Mouse (Mus musculus): ENCODE measurements around the gene Hoxb13. TPM values are rescaled to one million over a fixed set of nuclear protein-coding genes. Genes with fewer than 3 reads are reported as not detected.

Hoxb13 gene
- total and polyA plus RNA-seq, 3 experiments = 13.8 to 16.7 TPM; not detected in 1

- H3K4me3 ChIP-seq (ENCODE audit: control insufficient read depth in 1 of 2, insufficient read depth in 1 of 2, low read depth in 2 of 2, low read length in 2 of 2) = peak overlapping the region; percentile 70 to 90
- peaks cover 0 to 8% of the 10 kb centered on the region in 2 experiments; a peak in 2 of 4 replicates for H3K36me3 ChIP-seq (ENCODE audit: control insufficient read depth in 1 of 2, insufficient read depth in 2 of 2, low read length in 2 of 2)
- DNase-seq (ENCODE audit: low read depth, low spot score) = peak; percentile 41
- H3K9ac ChIP-seq (ENCODE audit: control insufficient read depth, low read depth, low read length, poor library complexity, severe bottlenecking) = peak overlapping the region; percentile 79
- peaks cover 6% of the 10 kb centered on the region for H3K79me2 ChIP-seq (ENCODE audit: control insufficient read depth, insufficient read depth, low read length, poor library complexity)
- H3K27ac ChIP-seq (ENCODE audit: control insufficient read depth, low read depth, low read length) = no peak overlapping the region
- TF ChIP-seq KAT2A (conservative IDR thresholded peaks at IDR 0.05; ENCODE audit: low read depth, low read length) = no peak
- TF ChIP-seq POLR2A (IDR thresholded peaks at IDR 0.05; ENCODE audit: control insufficient read depth in 1 of 2, insufficient read depth in 1 of 2, low read depth in 1 of 2, low read length in 2 of 2, poor library complexity in 1 of 2) = 0 out of 4 replicates have a peak, but pooled peaks of 1 of the 2 experiments have one; percentile 7
- H3K9me3 ChIP-seq (replicated peaks; ENCODE audit: insufficient read depth, low read length) = no peaks in the 10 kb centered on the region
- H3K27me3 ChIP-seq (ENCODE audit: control insufficient read depth in 1 of 2, insufficient read depth in 2 of 2, low read length in 2 of 2) = peaks cover 0 to under 1% of the 10 kb centered on the region in 2 experiments; a peak in 2 of 4 replicates
- H3K4me1 ChIP-seq (ENCODE audit: control insufficient read depth in 1 of 2, insufficient read depth in 2 of 2, low read length in 2 of 2) = peaks cover 7 to 14% of the 10 kb centered on the region in 2 experiments
Measured at GRCm38 (mm10) chr11:96194961-96195640, 985 bp downstream of the Hoxb13 start.

DNA sequence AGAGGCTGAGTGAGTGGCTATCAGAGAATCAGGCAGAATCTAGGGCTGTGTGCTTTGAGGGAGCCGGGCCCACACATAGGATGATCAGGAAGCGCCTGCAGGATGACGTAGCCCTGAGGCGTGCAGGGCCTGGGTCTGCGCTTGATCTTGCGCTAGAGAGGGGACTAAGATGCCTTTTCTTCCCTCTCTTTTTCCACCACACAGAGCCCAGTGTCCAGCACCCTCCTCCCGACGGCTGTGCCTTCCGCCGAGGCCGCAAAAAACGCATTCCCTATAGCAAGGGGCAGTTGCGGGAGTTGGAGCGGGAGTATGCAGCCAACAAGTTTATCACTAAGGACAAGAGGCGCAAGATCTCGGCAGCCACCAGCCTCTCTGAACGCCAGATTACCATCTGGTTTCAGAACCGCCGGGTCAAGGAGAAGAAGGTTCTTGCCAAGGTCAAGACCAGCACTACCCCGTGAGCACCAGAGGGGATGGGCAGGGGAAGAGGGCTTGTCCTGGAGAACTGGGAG, 1.7 kb downstream of the Hoxb13 start:
- Histone ChIP-seq H3K27me3 (ENCODE audit: control insufficient read depth in 1 of 2, insufficient read depth in 2 of 2, low read length in 2 of 2) (no peaks in the 10 kb centered on the region; a peak in 1 of 4 replicates), H3K36me3 (ENCODE audit: control insufficient read depth in 1 of 2, insufficient read depth in 2 of 2, low read length in 2 of 2) (peaks cover 0 to 12% of the 10 kb centered on the region in 2 experiments; a peak in 2 of 4 replicates), H3K79me2 (ENCODE audit: control insufficient read depth, insufficient read depth, low read length, poor library complexity) (peaks cover 6% of the 10 kb centered on the region), H3K4me1 (ENCODE audit: control insufficient read depth in 1 of 2, insufficient read depth in 2 of 2, low read length in 2 of 2) (peaks cover 7 to 20% of the 10 kb centered on the region in 2 experiments), H3K4me3 (ENCODE audit: control insufficient read depth in 1 of 2, insufficient read depth in 1 of 2, low read depth in 2 of 2, low read length in 2 of 2) (peak overlapping the region; percentile 70 to 90), H3K27ac (ENCODE audit: control insufficient read depth, low read depth, low read length) (no peak overlapping the region; the same call in 1 of the 2 replicates), H3K9me3 (replicated peaks; ENCODE audit: insufficient read depth, low read length) (no peaks in the 10 kb centered on the region), H3K9ac (ENCODE audit: control insufficient read depth, low read depth, low read length, poor library complexity, severe bottlenecking) (peak overlapping the region; percentile 79)
- TF ChIP-seq GABPA (IDR thresholded peaks at IDR 0.05; ENCODE audit: low read depth, low read length) (no peak), MAZ (IDR thresholded peaks at IDR 0.05; ENCODE audit: low read depth, low read length) (no peak), ELF1 (IDR thresholded peaks at IDR 0.05; ENCODE audit: low read depth, low read length) (peak; percentile 41; the same call in 1 of the 2 replicates), POLR2AphosphoS5 (IDR thresholded peaks at IDR 0.05; ENCODE audit: borderline replicate concordance, low read depth, low read length) (no peak), MAX (IDR thresholded peaks at IDR 0.05; ENCODE audit: low read length) (0 out of 2 replicates have a peak, but pooled peaks have one; percentile 13), RAD21 (IDR thresholded peaks at IDR 0.05; ENCODE audit: low read depth, low read length) (no peak), CHD1 (IDR thresholded peaks at IDR 0.05; ENCODE audit: low read depth, low read length) (no peak), SMC3 (IDR thresholded peaks at IDR 0.05; ENCODE audit: low read depth, low read length) (no peak), ETS1 (IDR thresholded peaks at IDR 0.05; ENCODE audit: low read depth, low read length) (no peak)
- peak; percentile 68 for DNase-seq (ENCODE audit: low read depth, low spot score)

- Histone ChIP-seq H3K9me3 (replicated peaks; ENCODE audit: insufficient read depth, low read length) (no peaks in the 10 kb centered on the region), H3K27ac (ENCODE audit: control insufficient read depth, low read depth, low read length) (peak overlapping the region; percentile 95; the same call in 1 of the 2 replicates), H3K9ac (ENCODE audit: control insufficient read depth, low read depth, low read length, poor library complexity, severe bottlenecking) (peak overlapping the region; percentile 87), H3K27me3 (ENCODE audit: control insufficient read depth in 1 of 2, insufficient read depth in 2 of 2, low read length in 2 of 2) (no peaks in the 10 kb centered on the region), H3K36me3 (ENCODE audit: control insufficient read depth in 1 of 2, insufficient read depth in 2 of 2, low read length in 2 of 2) (peaks cover 0 to 8% of the 10 kb centered on the region in 2 experiments; a peak in 2 of 4 replicates), H3K4me1 (ENCODE audit: control insufficient read depth in 1 of 2, insufficient read depth in 2 of 2, low read length in 2 of 2) (peaks cover 0 to 12% of the 10 kb centered on the region in 2 experiments; a peak in 2 of 4 replicates), H3K79me2 (ENCODE audit: control insufficient read depth, insufficient read depth, low read length, poor library complexity) (peaks cover 13% of the 10 kb centered on the region), H3K4me3 (ENCODE audit: control insufficient read depth in 1 of 2, insufficient read depth in 1 of 2, low read depth in 2 of 2, low read length in 2 of 2) (peak overlapping the region; percentile 74 to 94)
- TF ChIP-seq RAD21 (IDR thresholded peaks at IDR 0.05; ENCODE audit: low read depth, low read length) = peak; percentile 40
- no peak for TF ChIP-seq MAX (IDR thresholded peaks at IDR 0.05; ENCODE audit: low read length)
- TF ChIP-seq CTCF (IDR thresholded peaks at IDR 0.05 in 2 of 3, conservative IDR thresholded peaks at IDR 0.05 in 1 of 3; ENCODE audit: control insufficient read depth in 1 of 3, insufficient read depth in 1 of 3, low read depth in 2 of 3, low read length in 3 of 3, poor library complexity in 1 of 3, severe bottlenecking in 1 of 3) = peak in 2 of 3 experiments; percentile 53 to 67; a peak in 4 of 6 replicates
- TF ChIP-seq RCOR1 (IDR thresholded peaks at IDR 0.05; ENCODE audit: low read depth, low read length) = no peak
- TF ChIP-seq MAZ (IDR thresholded peaks at IDR 0.05; ENCODE audit: low read depth, low read length) = peak; percentile 38; the same call in 1 of the 2 replicates
- TF ChIP-seq MEF2A (IDR thresholded peaks at IDR 0.05; ENCODE audit: extremely low read depth, insufficient replicate concordance, low read depth, low read length, poor library complexity, severe bottlenecking) = no peak
- peak; percentile 16; the same call in 1 of the 2 replicates for TF ChIP-seq SIN3A (IDR thresholded peaks at IDR 0.05; ENCODE audit: low read length)
- no peak for TF ChIP-seq BHLHE40 (IDR thresholded peaks at IDR 0.05; ENCODE audit: borderline replicate concordance, low read depth, low read length)
- TF ChIP-seq ZNF384 (IDR thresholded peaks at IDR 0.05; ENCODE audit: low read depth, low read length) = no peak
- TF ChIP-seq SMC3 (IDR thresholded peaks at IDR 0.05; ENCODE audit: low read depth, low read length) = no peak
- DNase-seq (ENCODE audit: low read depth, low spot score) = peak; percentile 79
Measured at GRCm38 (mm10) chr11:96198642-96199041, 4.5 kb downstream of the Hoxb13 start.

Data from MEL (cell line).